Mouse (Mus musculus): ENCODE measurements around the gene Xrcc3. TPM values are rescaled to one million over a fixed set of nuclear protein-coding genes. Genes with fewer than 3 reads are reported as not detected.
A peak's percentile ranks its signal among the peaks of the same experiment; 100 is the strongest.

Xrcc3 gene
- polyA plus RNA-seq (2015; fragmentation: Nextera tagmentation; extraction: Ambion mirVana), result 1.8 and 3.2 TPM in 2 replicates

DNA sequence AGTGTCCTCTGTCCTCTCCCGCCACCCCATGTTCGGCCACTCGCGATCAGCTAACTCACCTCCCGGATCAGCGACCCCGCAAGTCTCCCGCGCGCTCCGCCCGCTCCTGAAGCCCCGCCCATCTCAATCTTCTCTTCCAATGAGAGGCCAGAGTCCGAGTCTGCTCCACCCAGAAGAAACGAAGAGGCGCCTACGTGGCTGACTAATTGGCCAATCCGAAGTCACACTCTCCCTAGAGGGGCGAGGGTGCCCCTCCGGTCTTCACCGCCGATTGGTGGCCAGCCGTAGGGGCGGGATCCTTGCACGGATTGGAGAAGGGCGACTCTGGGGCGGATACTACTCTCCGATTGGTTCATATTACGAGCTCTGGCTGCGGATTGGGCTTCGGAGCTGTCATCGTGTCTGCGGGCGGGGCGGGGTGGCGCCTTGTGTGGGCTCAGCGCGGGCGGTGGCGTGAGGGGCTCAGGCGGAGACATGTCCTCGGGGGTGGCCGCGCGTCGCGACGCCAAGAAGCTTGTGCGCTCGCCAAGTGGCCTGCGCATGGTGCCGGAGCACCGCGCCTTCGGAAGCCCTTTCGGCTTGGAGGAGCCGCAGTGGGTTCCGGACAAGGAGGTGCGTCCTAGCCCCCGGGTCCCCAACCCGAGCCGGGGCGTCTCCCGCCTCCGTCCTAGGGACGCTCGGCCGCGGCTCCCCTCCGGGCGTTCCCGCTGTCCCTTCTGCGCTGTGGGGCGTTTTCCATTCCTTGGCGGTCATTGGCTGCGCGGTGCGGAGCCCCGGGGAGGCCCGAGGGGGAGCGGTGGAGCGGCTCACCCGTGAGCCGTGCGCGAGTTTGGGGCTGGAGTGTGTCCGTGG lies at the start of gene Xrcc3, which contains the start of gene Zfyve21:
TSS of gene Xrcc3 (minus strand) at position 108 of the 852 bp plus-strand sequence.
TSS of gene Zfyve21 (plus strand) at position 405 of the 852 bp plus-strand sequence.
- peak within 1 kb of the TSS; percentile 82 for H3K4me2 ChIP-seq (replicated peaks; ENCODE audit: low read depth)
- WGBS, result under 1% methylated on average over 87 of the region's 87 CpGs
- H3K36me3 ChIP-seq (ENCODE audit: control insufficient read depth, insufficient read depth, low read length), result no peaks in the 10 kb centered on the region
- H3K4me3 ChIP-seq (ENCODE audit: low read depth, low read length), result peak within 1 kb of the TSS; percentile 88
- peak within 1 kb of the TSS; percentile 83 for H3K9ac ChIP-seq (ENCODE audit: low read length)
- DNase-seq (ENCODE audit: low spot score) (peak; percentile 98), ATAC-seq (ENCODE audit: low FRiP score, low TSS enrichment) (peak; percentile 97)
- no peaks in the 10 kb centered on the region for H3K27me3 ChIP-seq (ENCODE audit: control insufficient read depth, insufficient read depth, low read length)
- TF ChIP-seq EP300 (optimal IDR thresholded peaks at IDR 0.05) (peak; percentile 66), CTCF (IDR thresholded peaks at IDR 0.05; ENCODE audit: low read depth) (0 out of 2 replicates have a peak, but pooled peaks have one; percentile 5)
- H3K27ac ChIP-seq (replicated peaks), result peak within 1 kb of the TSS; percentile 95
- H3K9me3 ChIP-seq (ENCODE audit: control insufficient read depth, low read length), result no peaks in the 10 kb centered on the region
- H3K4me1 ChIP-seq (replicated peaks; ENCODE audit: control insufficient read depth, insufficient read depth), result peaks cover 8% of the 10 kb centered on the region

DNA sequence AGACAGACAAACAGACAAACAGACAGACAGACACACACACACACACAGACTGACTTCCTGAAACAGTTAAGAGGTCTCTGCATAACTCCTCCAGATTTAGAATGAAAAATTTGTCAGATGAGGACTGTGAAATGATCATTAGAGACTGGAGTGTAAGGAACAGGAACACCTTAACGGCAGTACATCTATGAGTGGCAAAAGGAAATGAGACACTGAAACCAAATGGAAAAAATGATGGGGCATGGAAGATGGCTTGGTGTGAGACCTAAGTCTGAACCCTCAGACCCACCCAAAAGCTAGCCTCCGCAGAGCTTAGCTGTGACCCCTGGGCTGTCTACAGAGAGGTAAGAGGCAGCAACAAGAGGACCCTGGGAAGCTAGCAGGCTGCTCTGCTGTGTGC lies 41.8 kb upstream of the Xrcc3 start:
- no peaks in the 10 kb centered on the region for H3K27me3 ChIP-seq (ENCODE audit: control insufficient read depth, insufficient read depth, low read length)
- no peaks in the 10 kb centered on the region for H3K4me1 ChIP-seq (replicated peaks; ENCODE audit: control insufficient read depth, insufficient read depth)
- H3K9me3 ChIP-seq (ENCODE audit: control insufficient read depth, low read length), result no peaks in the 10 kb centered on the region
- no peak for TF ChIP-seq CTCF (IDR thresholded peaks at IDR 0.05; ENCODE audit: low read depth)
- no peak for TF ChIP-seq EP300 (optimal IDR thresholded peaks at IDR 0.05)
- no peak overlapping the region for H3K4me2 ChIP-seq (replicated peaks; ENCODE audit: low read depth)
- DNase-seq (ENCODE audit: low spot score), result no peak
- peaks cover 3% of the 10 kb centered on the region; the same call in 1 of the 2 replicates for H3K36me3 ChIP-seq (ENCODE audit: control insufficient read depth, insufficient read depth, low read length)
- H3K9ac ChIP-seq (ENCODE audit: low read length), result no peak overlapping the region
- ATAC-seq (ENCODE audit: low FRiP score, low TSS enrichment), result no peak
- 92% methylated on average over 2 of the region's 2 CpGs for WGBS
- no peak overlapping the region for H3K27ac ChIP-seq (replicated peaks)
- H3K4me3 ChIP-seq (ENCODE audit: low read depth, low read length), result no peak overlapping the region

- 44% methylated on average over 4 of the region's 4 CpGs for WGBS
- H3K9ac ChIP-seq (ENCODE audit: low read length), result no peak overlapping the region
Observed at GRCm38 (mm10) chr12:111853546-111853945, 39.9 kb upstream of the Xrcc3 start.

GRCm38 (mm10) chr12:111853011-111853436 lies 39.4 kb upstream of the Xrcc3 start:
- Histone ChIP-seq H3K9me3 (ENCODE audit: control insufficient read depth, low read length) (no peaks in the 10 kb centered on the region), H3K4me1 (replicated peaks; ENCODE audit: control insufficient read depth, insufficient read depth) (no peaks in the 10 kb centered on the region), H3K27ac (replicated peaks) (no peak overlapping the region), H3K27me3 (ENCODE audit: control insufficient read depth, insufficient read depth, low read length) (no peaks in the 10 kb centered on the region), H3K9ac (ENCODE audit: low read length) (no peak overlapping the region), H3K36me3 (ENCODE audit: control insufficient read depth, insufficient read depth, low read length) (no peaks in the 10 kb centered on the region), H3K4me3 (ENCODE audit: low read depth, low read length) (no peak overlapping the region), H3K4me2 (replicated peaks; ENCODE audit: low read depth) (no peak overlapping the region)
- 45% methylated on average over 10 of the region's 10 CpGs for WGBS
- TF ChIP-seq CTCF (IDR thresholded peaks at IDR 0.05; ENCODE audit: low read depth), result no peak
- TF ChIP-seq EP300 (optimal IDR thresholded peaks at IDR 0.05), result no peak
- DNase-seq (ENCODE audit: low spot score), result no peak
- ATAC-seq (ENCODE audit: low FRiP score, low TSS enrichment), result no peak

More at GRCm38 (mm10) chr12:111853546-111853945, 39.9 kb upstream of the Xrcc3 start:
- peak; percentile 26; the same call in 1 of the 2 replicates for ATAC-seq (ENCODE audit: low FRiP score, low TSS enrichment)
- H3K4me3 ChIP-seq (ENCODE audit: low read depth, low read length), result no peak overlapping the region
- H3K4me2 ChIP-seq (replicated peaks; ENCODE audit: low read depth), result no peak overlapping the region
- no peaks in the 10 kb centered on the region for H3K4me1 ChIP-seq (replicated peaks; ENCODE audit: control insufficient read depth, insufficient read depth)
- no peak for DNase-seq (ENCODE audit: low spot score)
- TF ChIP-seq EP300 (optimal IDR thresholded peaks at IDR 0.05) (no peak), CTCF (IDR thresholded peaks at IDR 0.05; ENCODE audit: low read depth) (no peak)
- no peaks in the 10 kb centered on the region for H3K9me3 ChIP-seq (ENCODE audit: control insufficient read depth, low read length)
- peaks cover 3% of the 10 kb centered on the region; the same call in 1 of the 2 replicates for H3K36me3 ChIP-seq (ENCODE audit: control insufficient read depth, insufficient read depth, low read length)
- H3K27ac ChIP-seq (replicated peaks), result no peak overlapping the region
- H3K27me3 ChIP-seq (ENCODE audit: control insufficient read depth, insufficient read depth, low read length), result no peaks in the 10 kb centered on the region

GRCm38 (mm10) chr12:111851745-111852144 lies 38.1 kb upstream of the Xrcc3 start:
- no peak overlapping the region for H3K4me2 ChIP-seq (replicated peaks; ENCODE audit: low read depth)
- no peaks in the 10 kb centered on the region for H3K36me3 ChIP-seq (ENCODE audit: control insufficient read depth, insufficient read depth, low read length)
- no peak overlapping the region for H3K9ac ChIP-seq (ENCODE audit: low read length)
- no peaks in the 10 kb centered on the region for H3K4me1 ChIP-seq (replicated peaks; ENCODE audit: control insufficient read depth, insufficient read depth)
- H3K27me3 ChIP-seq (ENCODE audit: control insufficient read depth, insufficient read depth, low read length), result no peaks in the 10 kb centered on the region
- DNase-seq (ENCODE audit: low spot score) (no peak), ATAC-seq (ENCODE audit: low FRiP score, low TSS enrichment) (no peak)
- no peak overlapping the region for H3K4me3 ChIP-seq (ENCODE audit: low read depth, low read length)
- no peaks in the 10 kb centered on the region for H3K9me3 ChIP-seq (ENCODE audit: control insufficient read depth, low read length)
- TF ChIP-seq EP300 (optimal IDR thresholded peaks at IDR 0.05) (no peak), CTCF (IDR thresholded peaks at IDR 0.05; ENCODE audit: low read depth) (no peak)
- H3K27ac ChIP-seq (replicated peaks), result no peak overlapping the region
- 72% methylated on average over 5 of the region's 5 CpGs for WGBS

DNA sequence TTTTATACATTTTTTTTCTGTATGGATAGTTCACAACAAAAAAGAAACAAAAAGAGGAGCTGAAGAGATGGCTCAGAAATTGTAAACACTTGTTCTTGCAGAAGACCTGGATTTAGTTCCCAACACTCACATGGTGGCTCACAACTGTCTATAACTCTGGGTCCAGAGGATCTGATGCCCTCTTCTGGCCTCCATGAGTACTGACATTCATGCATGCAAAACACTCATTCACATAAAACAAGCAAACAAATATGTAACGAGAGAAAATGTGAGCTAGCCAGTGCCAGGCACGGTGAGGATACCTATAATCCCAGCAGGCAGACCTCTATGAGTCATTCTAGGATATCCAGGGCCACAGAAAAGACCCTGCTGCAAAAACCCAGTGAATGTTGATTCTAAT lies 37.6 kb upstream of the Xrcc3 start:
- no peak for ATAC-seq (ENCODE audit: low FRiP score, low TSS enrichment)
- Histone ChIP-seq H3K9me3 (ENCODE audit: control insufficient read depth, low read length) (no peaks in the 10 kb centered on the region), H3K36me3 (ENCODE audit: control insufficient read depth, insufficient read depth, low read length) (no peaks in the 10 kb centered on the region), H3K27me3 (ENCODE audit: control insufficient read depth, insufficient read depth, low read length) (no peaks in the 10 kb centered on the region), H3K9ac (ENCODE audit: low read length) (no peak overlapping the region), H3K4me1 (replicated peaks; ENCODE audit: control insufficient read depth, insufficient read depth) (no peaks in the 10 kb centered on the region), H3K4me2 (replicated peaks; ENCODE audit: low read depth) (no peak overlapping the region), H3K4me3 (ENCODE audit: low read depth, low read length) (no peak overlapping the region), H3K27ac (replicated peaks) (no peak overlapping the region)
- 59% methylated on average over 2 of the region's 2 CpGs for WGBS
- DNase-seq (ENCODE audit: low spot score), result no peak
- peak; percentile 55 for TF ChIP-seq CTCF (IDR thresholded peaks at IDR 0.05; ENCODE audit: low read depth)
- TF ChIP-seq EP300 (optimal IDR thresholded peaks at IDR 0.05), result no peak
